ENCODE assay signal across 8 mouse cellular contexts in genomic region chr2:71026787-71027186, GRCm38 (mm10). TPM values are rescaled to one million over a fixed set of nuclear protein-coding genes. Genes with fewer than 3 reads are reported as not detected.
DNase-seq lines count a peak whose midpoint lies in the region; ATAC-seq and TF ChIP-seq lines count a peak whose summit lies in the region.

No protein-coding gene starts in this region.

- no peaks in the 10 kb centered on the region for H3K79me2 ChIP-seq in heart, adult 2 months (replicated peaks; ENCODE audit: control insufficient read depth, insufficient read depth, low read length)

- no peak for TF ChIP-seq POLR2A in heart, adult 2 months (IDR thresholded peaks at IDR 0.05; ENCODE audit: insufficient read depth, low read depth, low read length)

- H3K27ac ChIP-seq in heart, adult 2 months: no peak overlapping the region
- no peak overlapping the region for H3K27ac ChIP-seq in hindbrain, embryonic 14.5 days
- H3K27ac ChIP-seq in liver, embryonic 15.5 days (replicated peaks): no peak overlapping the region

- no peaks in the 10 kb centered on the region for H3K36me3 ChIP-seq in heart, adult 2 months (ENCODE audit: control insufficient read depth, insufficient read depth, low read length)
- H3K36me3 ChIP-seq in hindbrain, embryonic 14.5 days (replicated peaks; ENCODE audit: control insufficient read depth, insufficient read depth): no peaks in the 10 kb centered on the region
- no peaks in the 10 kb centered on the region for H3K36me3 ChIP-seq in liver, embryonic 15.5 days (replicated peaks)

- no peaks in the 10 kb centered on the region for H3K27me3 ChIP-seq in heart, adult 2 months (ENCODE audit: control insufficient read depth, insufficient read depth, low read length)
- H3K27me3 ChIP-seq in hindbrain, embryonic 14.5 days (ENCODE audit: control insufficient read depth, insufficient read depth, low read length): no peaks in the 10 kb centered on the region
- H3K27me3 ChIP-seq in liver, embryonic 15.5 days: no peaks in the 10 kb centered on the region

- 0 out of 2 replicates have a peak, but pooled peaks have one; percentile 27 for ATAC-seq in hindbrain, embryonic 14.5 days (ENCODE audit: low FRiP score)
- peak; percentile 62 for ATAC-seq in liver, embryonic 15.5 days (ENCODE audit: insufficient read depth)

- no peaks in the 10 kb centered on the region for H3K9me3 ChIP-seq in hindbrain, embryonic 14.5 days (ENCODE audit: control insufficient read depth, low read length)
- no peaks in the 10 kb centered on the region for H3K9me3 ChIP-seq in liver, embryonic 15.5 days (replicated peaks)

- no peak overlapping the region for H3K4me3 ChIP-seq in heart, adult 2 months
- no peak overlapping the region for H3K4me3 ChIP-seq in hindbrain, embryonic 14.5 days (replicated peaks; ENCODE audit: low read length)
- H3K4me3 ChIP-seq in liver, embryonic 15.5 days (replicated peaks): no peak overlapping the region

- no peak overlapping the region for H3K4me2 ChIP-seq in hindbrain, embryonic 14.5 days (replicated peaks)
- H3K4me2 ChIP-seq in liver, embryonic 15.5 days: no peak overlapping the region

- 0 out of 2 replicates have a peak, but pooled peaks have one; percentile 22 for TF ChIP-seq CTCF in heart, adult 2 months (IDR thresholded peaks at IDR 0.05)

- peak in 1 of 2 experiments; percentile 11 for DNase-seq in heart, adult 2 months
- no peak for DNase-seq in heart, postnatal 25 days (ENCODE audit: low spot score)
- DNase-seq in embryo, embryonic 10.5 days (ENCODE audit: low spot score): peak; percentile 76
- no peak for DNase-seq in hindbrain, embryonic 14.5 days (ENCODE audit: low spot score)
- no peak for DNase-seq in urinary bladder, adult 18-20 months (ENCODE audit: low spot score in 2 of 2)
- DNase-seq in urinary bladder, postnatal 36 days (ENCODE audit: low spot score in 2 of 2): no peak
- DNase-seq in adrenal gland, postnatal 4 days (ENCODE audit: low spot score in 2 of 2): no peak

- no peak for TF ChIP-seq EP300 in heart, adult 2 months (IDR thresholded peaks at IDR 0.05; ENCODE audit: insufficient read depth, low read depth, low read length)

- 63% methylated on average over 5 of the region's 5 CpGs for WGBS in heart, adult 2 months
- WGBS in hindbrain, embryonic 14.5 days: 36% methylated on average over 5 of the region's 5 CpGs
- WGBS in liver, embryonic 15.5 days (ENCODE audit: insufficient replicate concordance): 28% methylated on average over 5 of the region's 5 CpGs

- intact Hi-C loops in heart, adult 2 months (cut with DNase I): no loop called here
- intact Hi-C loops in heart, postnatal 25 days (cut with DNase I): loop anchor here (1.0 kb wide), 1 partner anchor 7 kb away; no protein-coding TSS in a partner anchor

- no peaks in the 10 kb centered on the region; the same call in 1 of the 2 replicates for H3K4me1 ChIP-seq in heart, adult 2 months (ENCODE audit: control insufficient read depth, insufficient read depth, low read length)
- no peaks in the 10 kb centered on the region for H3K4me1 ChIP-seq in hindbrain, embryonic 14.5 days (replicated peaks; ENCODE audit: control insufficient read depth, insufficient read depth, low read length)
- peaks cover 22% of the 10 kb centered on the region; the same call in 1 of the 2 replicates for H3K4me1 ChIP-seq in liver, embryonic 15.5 days (replicated peaks)

- no peak overlapping the region for H3K9ac ChIP-seq in heart, adult 2 months (ENCODE audit: low read depth, low read length)
- no peak overlapping the region for H3K9ac ChIP-seq in hindbrain, embryonic 14.5 days
- no peak overlapping the region for H3K9ac ChIP-seq in liver, embryonic 15.5 days

RNA-seq across cellular contexts. Expression of gene Dcaf17, which starts 28.3 kb away (rescaled TPM):
- 1 to 10 TPM; 4.8 to 5.5 TPM for total RNA-seq in heart, adult 2 months (2021)
- polyA plus RNA-seq in heart, adult 2 months (2012; rRNA removed): 3.3 and 3.8 TPM in 2 replicates
- total RNA-seq in heart, postnatal 25 days (2021): 1 to 10 TPM; 4.9 to 5.2 TPM
- polyA plus RNA-seq in hindbrain, embryonic 14.5 days (2014; fragmentation: Nextera tagmentation; extraction: Ambion mirVana): 27.5 and 27.9 TPM in 2 replicates
- polyA plus RNA-seq in liver, embryonic 15.5 days (2015; fragmentation: Nextera tagmentation; extraction: Ambion mirVana): 14.7 and 16.2 TPM in 2 replicates
- 10 to 100 TPM; 17.6 TPM for total RNA-seq in adrenal gland, postnatal 4 days (2021)

RNA-seq across cellular contexts. Expression of gene Mettl8, which starts 28.6 kb away (rescaled TPM):
- total RNA-seq in heart, adult 2 months (2021): 1 to 10 TPM; 4.3 to 4.6 TPM
- polyA plus RNA-seq in heart, adult 2 months (2012; rRNA removed): 3.2 and 3.5 TPM in 2 replicates
- 1 to 10 TPM; 4.2 to 5.3 TPM for total RNA-seq in heart, postnatal 25 days (2021)
- 10.9 and 13.3 TPM in 2 replicates for polyA plus RNA-seq in hindbrain, embryonic 14.5 days (2014; fragmentation: Nextera tagmentation; extraction: Ambion mirVana)
- polyA plus RNA-seq in liver, embryonic 15.5 days (2015; fragmentation: Nextera tagmentation; extraction: Ambion mirVana): 7.6 and 8.5 TPM in 2 replicates
- 10 to 100 TPM; 15.7 to 17.9 TPM for total RNA-seq in adrenal gland, postnatal 4 days (2021)
